Mouse (Mus musculus): Measurements from ENCODE around the gene Pprc1. TPM values are rescaled to one million over a fixed set of nuclear protein-coding genes. Genes with fewer than 3 reads are reported as not detected.

Pprc1 gene
- polyA plus RNA-seq, 1 experiment from 2014 or later = 36.5 TPM

DNA sequence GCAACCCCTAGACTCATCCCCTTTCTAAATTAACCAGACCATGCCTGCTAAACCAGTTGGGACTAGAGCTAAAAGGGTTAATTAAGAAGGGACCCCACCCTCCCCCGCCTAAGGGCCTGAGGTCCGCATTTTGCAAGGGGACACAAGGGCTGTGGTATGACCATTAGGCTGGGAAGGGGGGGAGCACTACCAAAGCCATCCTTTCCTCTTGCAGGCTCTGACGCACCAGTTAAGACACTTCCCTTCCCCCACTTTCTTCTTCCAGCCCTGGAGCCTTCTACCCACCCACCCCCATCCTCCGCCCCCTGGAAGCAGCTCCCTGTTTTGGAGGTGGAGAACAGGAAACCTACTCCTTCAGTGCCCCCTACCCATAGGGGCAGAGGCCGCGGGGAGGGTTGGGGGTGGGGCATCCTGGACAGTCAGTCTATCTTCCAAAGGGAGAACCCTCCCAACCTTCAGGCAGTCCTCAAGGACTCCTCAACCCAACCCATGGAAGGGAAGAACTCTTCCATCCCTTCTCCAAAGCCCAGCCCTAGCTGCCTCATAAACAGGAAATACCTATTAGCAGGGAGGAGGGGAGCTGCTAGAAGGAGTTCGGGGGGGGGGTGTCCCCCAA is 1.1 kb downstream of the Pprc1 start:
- WGBS = 2% methylated on average over 7 of the region's 7 CpGs
- H3K4me2 ChIP-seq (replicated peaks) = peak overlapping the region; percentile 89
- peak; percentile 50 for ATAC-seq

DNA sequence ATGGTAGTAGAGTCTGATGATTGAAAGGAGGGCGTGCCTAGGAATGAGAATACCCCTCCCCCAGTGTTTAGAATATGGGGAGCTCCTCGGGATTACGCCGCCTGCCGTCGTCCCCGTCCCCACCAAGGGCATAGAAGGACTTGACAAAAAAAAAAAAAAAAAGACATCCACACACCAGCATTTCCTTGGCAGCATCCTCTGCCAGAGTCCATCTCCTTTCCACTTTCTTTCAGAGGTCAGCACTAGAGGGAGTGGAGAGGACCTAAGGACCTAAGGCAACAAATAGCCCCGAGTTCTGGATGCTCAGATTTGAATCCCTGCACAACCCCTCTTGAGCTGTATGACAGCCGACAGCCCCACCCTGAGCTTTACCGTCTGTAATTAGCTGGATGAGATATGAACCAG is 1.9 kb downstream of the Pprc1 start:
- Histone ChIP-seq H3K9ac (no peak overlapping the region), H3K4me1 (replicated peaks) (peaks cover 34% of the 10 kb centered on the region), H3K27me3 (replicated peaks) (no peaks in the 10 kb centered on the region), H3K4me2 (replicated peaks) (peak overlapping the region; percentile 89), H3K4me3 (replicated peaks) (no peak overlapping the region), H3K27ac (peak overlapping the region; percentile 98), H3K36me3 (no peaks in the 10 kb centered on the region), H3K9me3 (no peaks in the 10 kb centered on the region)
- ATAC-seq = no peak
- 7% methylated on average over 10 of the region's 10 CpGs for WGBS

More for the DNA sequence above, 1.1 kb downstream of the Pprc1 start:
- H3K9ac ChIP-seq = peak overlapping the region; percentile 98
- H3K9me3 ChIP-seq = no peaks in the 10 kb centered on the region
- H3K27ac ChIP-seq = peak overlapping the region; percentile 98
- peaks cover 43% of the 10 kb centered on the region for H3K4me1 ChIP-seq (replicated peaks)
- no peaks in the 10 kb centered on the region for H3K27me3 ChIP-seq (replicated peaks)
- H3K36me3 ChIP-seq = no peaks in the 10 kb centered on the region
- H3K4me3 ChIP-seq (replicated peaks) = peak overlapping the region; percentile 100

DNA sequence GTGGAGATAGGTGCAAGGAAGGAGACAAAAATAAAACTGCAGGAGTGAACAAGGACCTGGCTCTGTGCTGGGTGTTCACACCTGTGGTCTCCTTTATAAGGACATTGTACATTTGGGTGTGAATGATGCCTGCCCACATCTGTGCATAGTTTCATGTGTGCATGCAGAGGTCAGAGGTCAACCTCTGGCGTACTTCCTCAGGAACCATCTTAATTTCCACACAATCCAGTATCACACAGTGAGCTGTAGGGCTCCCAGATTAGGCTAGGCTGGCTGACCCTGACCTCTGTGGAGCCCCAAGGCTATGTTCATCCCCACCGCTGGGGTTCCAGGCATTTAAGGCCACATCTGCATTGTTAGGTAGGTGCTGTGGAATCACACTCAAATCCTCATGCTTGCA is 2.7 kb downstream of the Pprc1 start:
- H3K9ac ChIP-seq = no peak overlapping the region
- no peak for ATAC-seq
- no peak overlapping the region for H3K27ac ChIP-seq
- peaks cover 28% of the 10 kb centered on the region for H3K4me1 ChIP-seq (replicated peaks)
- H3K4me2 ChIP-seq (replicated peaks) = no peak overlapping the region
- no peak overlapping the region for H3K4me3 ChIP-seq (replicated peaks)
- H3K27me3 ChIP-seq (replicated peaks) = no peaks in the 10 kb centered on the region
- no peaks in the 10 kb centered on the region for H3K36me3 ChIP-seq
- WGBS = 79% methylated on average over 2 of the region's 2 CpGs
- no peaks in the 10 kb centered on the region for H3K9me3 ChIP-seq

DNA sequence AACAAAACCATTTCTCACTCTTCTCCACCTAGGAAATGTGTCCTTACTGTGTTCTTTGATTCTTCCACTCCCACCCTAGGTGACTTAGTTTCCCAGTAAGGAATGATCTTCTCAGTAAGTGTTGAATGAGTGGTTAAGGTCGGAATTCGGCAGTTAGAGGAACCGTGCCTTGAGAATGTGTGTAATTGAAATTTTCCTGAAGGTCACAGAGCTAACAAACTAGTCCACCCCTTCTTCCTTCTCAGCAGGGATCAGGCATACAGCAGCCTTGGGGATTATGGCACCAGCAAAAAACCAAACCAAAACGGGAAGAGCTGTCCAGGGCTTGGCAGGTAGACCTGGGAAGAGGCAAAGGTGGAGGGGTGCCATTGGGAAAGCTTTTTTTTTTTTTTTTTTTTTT is 4.4 kb downstream of the Pprc1 start:
- Histone ChIP-seq H3K4me1 (replicated peaks) (peaks cover 13% of the 10 kb centered on the region; the same call in 1 of the 2 replicates), H3K9me3 (no peaks in the 10 kb centered on the region), H3K36me3 (no peaks in the 10 kb centered on the region), H3K4me2 (replicated peaks) (no peak overlapping the region), H3K27ac (no peak overlapping the region), H3K27me3 (replicated peaks) (no peaks in the 10 kb centered on the region), H3K9ac (no peak overlapping the region), H3K4me3 (replicated peaks) (no peak overlapping the region)
- no peak for ATAC-seq
- WGBS = 71% methylated on average over 4 of the region's 4 CpGs

DNA sequence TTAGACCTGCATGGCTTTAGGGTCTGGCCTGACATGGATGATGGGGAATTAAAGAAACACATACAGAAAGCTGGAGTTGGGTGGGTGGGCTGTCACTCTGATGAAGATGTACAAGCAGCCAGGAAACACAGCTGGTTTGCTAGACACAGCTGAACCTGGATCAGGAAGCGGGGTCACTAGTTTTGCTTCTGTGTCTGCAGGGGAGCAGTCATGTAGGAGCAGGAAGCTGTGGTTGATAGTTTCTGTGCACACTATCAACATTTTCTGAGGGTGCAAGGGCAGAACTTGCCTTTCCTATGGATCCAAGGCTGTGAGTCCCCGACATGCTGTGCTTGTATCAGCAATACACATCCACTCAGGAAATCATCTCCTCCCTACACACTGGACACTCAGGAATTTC is 5.8 kb downstream of the Pprc1 start:
- H3K4me1 ChIP-seq (replicated peaks) = peaks cover 12% of the 10 kb centered on the region; the same call in 1 of the 2 replicates
- WGBS = 74% methylated on average over 2 of the region's 2 CpGs
- no peak overlapping the region for H3K4me3 ChIP-seq (replicated peaks)
- H3K9ac ChIP-seq = no peak overlapping the region
- no peak for ATAC-seq
- no peaks in the 10 kb centered on the region for H3K36me3 ChIP-seq
- H3K4me2 ChIP-seq (replicated peaks) = no peak overlapping the region
- H3K27me3 ChIP-seq (replicated peaks) = no peaks in the 10 kb centered on the region
- H3K9me3 ChIP-seq = no peaks in the 10 kb centered on the region
- no peak overlapping the region for H3K27ac ChIP-seq

DNA sequence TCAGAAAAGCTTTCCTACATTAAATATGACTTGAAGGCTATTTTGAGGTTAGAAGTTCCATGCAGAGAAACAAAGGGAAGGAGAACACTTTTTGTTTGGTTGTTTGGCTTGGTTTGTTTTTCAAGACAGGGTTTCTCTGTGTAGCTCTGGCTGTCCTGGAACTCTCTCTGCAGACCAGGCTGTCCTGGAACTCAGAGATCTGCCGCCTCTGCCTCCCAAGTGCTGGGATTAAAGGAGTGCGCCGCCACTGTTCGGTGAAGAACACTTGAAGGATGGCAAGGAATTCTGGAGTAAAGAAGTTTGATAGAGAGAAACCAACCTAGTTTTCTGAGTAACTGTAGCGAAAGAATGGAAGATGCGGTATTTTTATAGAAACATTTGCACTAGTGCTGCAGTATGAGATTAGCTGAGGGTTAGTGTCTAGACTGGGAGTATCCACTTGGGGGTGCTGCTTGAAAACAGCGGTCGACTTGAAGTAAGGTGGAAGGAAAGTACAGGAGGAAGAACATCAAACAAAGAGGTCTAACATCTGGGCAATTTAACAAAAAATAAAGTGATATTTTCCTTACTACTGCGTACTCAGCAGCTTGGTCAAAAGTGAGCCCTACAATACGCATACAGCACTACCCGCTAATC is 11.2 kb downstream of the Pprc1 start:
- no peaks in the 10 kb centered on the region for H3K9me3 ChIP-seq
- peak overlapping the region; percentile 99 for H3K4me3 ChIP-seq (replicated peaks)
- ATAC-seq = peak; percentile 85
- H3K9ac ChIP-seq = peak overlapping the region; percentile 87
- H3K4me1 ChIP-seq (replicated peaks) = peaks cover 6% of the 10 kb centered on the region; the same call in 1 of the 2 replicates
- WGBS = under 1% methylated on average over 11 of the region's 11 CpGs
- no peaks in the 10 kb centered on the region for H3K27me3 ChIP-seq (replicated peaks)
- peak overlapping the region; percentile 70 for H3K4me2 ChIP-seq (replicated peaks)
- peak overlapping the region; percentile 96; the same call in 1 of the 2 replicates for H3K27ac ChIP-seq
- no peaks in the 10 kb centered on the region for H3K36me3 ChIP-seq

DNA sequence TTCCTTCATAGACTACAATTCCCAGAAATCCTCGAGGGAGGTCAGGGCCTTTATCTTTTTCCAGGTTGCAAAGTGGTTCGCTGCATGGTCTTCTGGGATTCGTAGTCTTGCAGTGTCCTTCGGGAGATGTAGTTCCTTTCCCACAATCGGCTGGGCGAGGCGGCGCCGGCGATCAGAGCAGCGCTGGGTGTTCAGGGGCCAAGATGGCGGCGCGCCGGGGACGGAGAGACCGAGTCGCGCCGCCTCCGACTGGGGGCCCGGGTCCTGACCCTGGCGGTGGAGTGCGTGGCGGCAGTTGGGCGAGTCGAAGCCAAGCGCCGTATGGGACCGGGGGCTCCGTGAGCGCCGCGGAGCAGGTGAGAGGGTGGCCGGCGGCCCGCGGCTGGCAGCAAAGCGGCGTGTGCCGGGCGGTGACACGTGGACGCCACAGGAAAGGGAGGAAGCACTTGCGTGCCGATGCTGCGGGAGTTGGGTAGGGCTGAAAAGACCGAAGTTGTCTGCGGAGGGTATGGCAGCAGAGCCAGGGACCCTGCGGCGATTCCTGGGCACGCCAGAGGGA is 11.8 kb downstream of the Pprc1 start:
- Histone ChIP-seq H3K4me2 (replicated peaks) (peak overlapping the region; percentile 70), H3K4me3 (replicated peaks) (peak overlapping the region; percentile 99), H3K9ac (peak overlapping the region; percentile 87), H3K27me3 (replicated peaks) (no peaks in the 10 kb centered on the region), H3K27ac (peak overlapping the region; percentile 96), H3K9me3 (no peaks in the 10 kb centered on the region), H3K4me1 (replicated peaks) (peaks cover 6% of the 10 kb centered on the region; the same call in 1 of the 2 replicates), H3K36me3 (no peaks in the 10 kb centered on the region)
- ATAC-seq = peak; percentile 97
- WGBS = under 1% methylated on average over 52 of the region's 52 CpGs

DNA sequence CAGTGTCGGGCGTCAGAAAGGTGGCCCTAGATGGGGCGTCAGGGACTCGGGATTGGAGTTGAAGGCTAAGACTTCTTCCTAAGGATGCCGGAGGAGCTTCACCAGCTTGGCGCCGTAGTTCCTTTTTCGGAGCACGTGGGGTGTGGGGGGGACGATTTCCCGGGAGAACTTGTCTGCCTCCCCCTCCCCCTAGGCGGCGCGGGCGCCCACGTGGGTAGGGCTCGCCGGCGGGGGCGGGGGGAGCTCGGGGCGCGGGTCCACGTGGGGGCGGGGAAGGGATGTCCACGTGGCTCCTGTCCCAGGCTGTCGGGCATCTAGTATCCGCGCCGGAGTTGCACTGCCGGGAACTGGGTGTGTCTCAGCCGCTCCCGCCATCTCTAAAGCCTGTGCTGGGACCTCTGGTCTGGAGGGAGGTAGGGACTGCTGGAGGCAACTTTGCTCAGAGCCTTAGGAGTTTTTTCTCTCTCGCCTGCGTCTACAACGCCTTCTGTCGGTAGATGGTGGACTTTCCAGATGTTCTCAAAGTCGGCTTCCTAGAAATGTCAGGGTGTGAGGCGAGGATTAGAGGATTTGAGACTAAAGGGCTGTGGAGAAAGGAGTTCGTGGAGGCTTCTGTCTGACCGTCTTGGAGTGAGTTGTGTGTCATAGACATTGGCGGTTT is 12.4 kb downstream of the Pprc1 start:
- H3K9me3 ChIP-seq = no peaks in the 10 kb centered on the region
- peak overlapping the region; percentile 99 for H3K4me3 ChIP-seq (replicated peaks)
- peaks cover 2% of the 10 kb centered on the region; the same call in 1 of the 2 replicates for H3K36me3 ChIP-seq
- under 1% methylated on average over 38 of the region's 42 CpGs for WGBS
- peak overlapping the region; percentile 70 for H3K4me2 ChIP-seq (replicated peaks)
- peak; percentile 86 for ATAC-seq
- no peaks in the 10 kb centered on the region for H3K27me3 ChIP-seq (replicated peaks)
- H3K27ac ChIP-seq = peak overlapping the region; percentile 96
- H3K4me1 ChIP-seq (replicated peaks) = peaks cover 6% of the 10 kb centered on the region; the same call in 1 of the 2 replicates
- peak overlapping the region; percentile 87 for H3K9ac ChIP-seq

DNA sequence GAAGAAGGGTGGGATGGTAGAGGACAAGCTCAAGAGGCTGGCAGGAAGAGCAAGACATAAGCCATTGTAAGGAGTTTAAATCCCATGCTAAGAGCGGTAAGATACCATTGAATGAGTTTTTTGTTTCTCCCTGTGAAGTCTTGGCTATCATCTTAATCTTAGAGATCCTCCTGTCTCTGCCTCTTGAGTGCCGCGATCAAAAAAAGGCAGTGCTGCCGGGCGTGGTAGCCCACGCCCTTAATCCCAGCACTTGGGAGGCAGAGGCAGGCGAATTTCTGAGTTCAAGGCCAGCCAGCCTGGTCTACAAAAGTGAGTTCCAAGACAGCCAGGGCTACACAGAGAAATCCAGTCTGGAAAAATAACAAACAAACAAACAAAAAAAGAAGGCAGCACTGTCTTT is 13.8 kb downstream of the Pprc1 start:
- Histone ChIP-seq H3K27ac (no peak overlapping the region), H3K4me3 (replicated peaks) (no peak overlapping the region), H3K27me3 (replicated peaks) (no peaks in the 10 kb centered on the region), H3K36me3 (peaks cover 16% of the 10 kb centered on the region), H3K9ac (no peak overlapping the region), H3K4me2 (replicated peaks) (no peak overlapping the region), H3K4me1 (replicated peaks) (peaks cover 6% of the 10 kb centered on the region; the same call in 1 of the 2 replicates), H3K9me3 (no peaks in the 10 kb centered on the region)
- no peak for ATAC-seq
- WGBS = 95% methylated on average over 7 of the region's 7 CpGs

DNA sequence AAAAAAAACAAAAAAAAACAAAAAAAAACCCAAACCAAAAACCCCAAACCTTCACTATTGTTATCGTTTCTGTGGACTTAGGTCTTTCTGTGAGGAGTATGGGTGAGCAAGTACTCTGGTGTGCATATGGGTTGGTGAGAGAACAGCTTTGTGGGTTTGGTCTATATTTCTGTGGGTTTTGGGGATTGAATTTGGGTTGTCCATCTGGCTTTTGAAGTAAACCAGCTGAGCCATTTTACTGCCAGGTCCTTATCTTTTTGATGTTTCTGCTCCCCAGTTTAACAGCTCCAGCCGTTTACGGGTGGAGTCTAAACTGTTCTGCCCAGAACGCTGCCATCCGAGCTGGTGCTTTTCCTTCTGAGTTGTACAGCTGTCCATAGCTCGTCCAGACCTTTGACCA is 16.2 kb downstream of the Pprc1 start:
- Histone ChIP-seq H3K4me2 (replicated peaks) (no peak overlapping the region), H3K4me3 (replicated peaks) (no peak overlapping the region), H3K27ac (no peak overlapping the region), H3K27me3 (replicated peaks) (no peaks in the 10 kb centered on the region), H3K36me3 (peaks cover 40% of the 10 kb centered on the region), H3K9me3 (no peaks in the 10 kb centered on the region), H3K9ac (no peak overlapping the region; the same call in 1 of the 2 replicates), H3K4me1 (replicated peaks) (peaks cover 6% of the 10 kb centered on the region; the same call in 1 of the 2 replicates)
- no peak for ATAC-seq
- 54% methylated on average over 6 of the region's 6 CpGs for WGBS

DNA sequence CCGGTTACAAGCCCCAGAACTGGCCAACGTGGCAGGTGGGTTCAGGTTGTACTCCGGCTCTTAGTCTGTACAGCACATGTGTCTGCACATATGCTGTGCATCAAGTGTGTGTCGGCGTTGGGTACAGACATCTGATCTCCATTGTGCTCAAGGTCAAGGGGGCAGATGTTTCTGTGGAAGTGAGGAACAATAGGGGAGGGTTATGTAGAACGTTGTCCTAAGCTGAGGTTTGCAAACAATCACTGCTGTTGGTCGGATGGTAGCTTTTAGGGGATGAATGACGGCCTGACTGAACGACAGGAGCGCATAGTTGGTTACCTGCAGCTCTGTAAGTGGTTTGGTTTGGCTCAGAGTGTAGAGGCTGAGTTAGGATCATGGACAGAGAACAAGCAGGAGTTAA is 23.4 kb downstream of the Pprc1 start:
- no peaks in the 10 kb centered on the region for H3K4me1 ChIP-seq (replicated peaks)
- no peak overlapping the region for H3K9ac ChIP-seq
- H3K36me3 ChIP-seq = peaks cover 70% of the 10 kb centered on the region
- no peaks in the 10 kb centered on the region for H3K9me3 ChIP-seq
- 85% methylated on average over 10 of the region's 10 CpGs for WGBS
- no peak overlapping the region for H3K4me3 ChIP-seq (replicated peaks)
- ATAC-seq = no peak
- no peaks in the 10 kb centered on the region for H3K27me3 ChIP-seq (replicated peaks)
- no peak overlapping the region for H3K27ac ChIP-seq
- no peak overlapping the region for H3K4me2 ChIP-seq (replicated peaks)

DNA sequence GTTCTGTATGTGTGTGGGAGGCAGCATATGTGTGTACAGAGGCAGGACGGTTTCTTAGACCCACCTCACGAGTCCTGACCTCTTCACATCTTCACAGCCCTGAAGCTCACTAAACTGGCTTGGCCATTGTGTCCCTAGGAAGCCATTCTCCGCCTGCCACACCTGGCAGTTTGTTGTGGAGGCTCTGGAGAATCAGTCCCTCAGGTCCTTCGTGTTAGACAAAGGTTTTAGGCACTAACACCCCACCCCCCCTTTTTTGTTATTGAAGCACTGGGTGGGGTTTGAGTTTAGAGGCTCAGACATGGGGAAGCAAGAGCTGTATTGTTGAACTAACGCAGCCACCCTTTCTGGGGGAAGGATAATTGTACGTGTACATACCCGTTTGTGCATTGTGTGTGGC is 28.6 kb downstream of the Pprc1 start:
- H3K9me3 ChIP-seq = no peaks in the 10 kb centered on the region
- no peak for ATAC-seq
- no peaks in the 10 kb centered on the region for H3K27me3 ChIP-seq (replicated peaks)
- H3K27ac ChIP-seq = no peak overlapping the region
- no peak overlapping the region for H3K4me3 ChIP-seq (replicated peaks)
- no peak overlapping the region for H3K9ac ChIP-seq
- peaks cover 11% of the 10 kb centered on the region for H3K4me1 ChIP-seq (replicated peaks)
- 89% methylated on average over 7 of the region's 7 CpGs for WGBS
- H3K36me3 ChIP-seq = peaks cover 22% of the 10 kb centered on the region
- H3K4me2 ChIP-seq (replicated peaks) = no peak overlapping the region

Measured in intestine, embryonic 15.5 days (tissue).